ENCODE assay signal across 8 mouse cellular contexts in the genomic region with DNA sequence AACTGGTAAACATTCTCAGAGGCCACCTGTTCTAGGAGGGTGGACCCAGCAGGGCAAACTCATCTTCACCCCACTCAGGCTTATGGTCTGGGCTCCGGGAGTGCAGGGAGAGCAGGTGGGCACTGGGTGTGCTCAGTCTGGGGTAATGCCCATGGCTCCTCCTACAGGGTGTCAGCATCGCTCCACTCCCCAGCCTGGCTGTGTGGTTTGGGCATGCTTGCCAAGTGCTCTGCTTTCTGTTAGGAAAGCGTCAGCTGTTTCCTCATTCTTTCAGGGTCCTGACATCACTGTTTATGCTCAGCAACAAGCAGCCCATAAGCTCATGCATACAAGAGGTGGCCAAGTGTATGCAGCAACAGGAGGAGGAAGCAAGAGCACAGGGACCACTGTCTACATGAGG. TPM values are rescaled to one million over a fixed set of nuclear protein-coding genes. Genes with fewer than 3 reads are reported as not detected.
DNase-seq lines count a peak whose midpoint lies in the region; ATAC-seq lines count a peak whose summit lies in the region.

No protein-coding gene starts in this region.

- H3K36me3 ChIP-seq in intestine, embryonic 14.5 days (ENCODE audit: control insufficient read depth, insufficient read depth, low read length) = no peaks in the 10 kb centered on the region

- WGBS in intestine, embryonic 14.5 days = 28% methylated on average over 3 of the region's 3 CpGs

- 0 out of 2 replicates have a peak overlapping the region, but pooled peaks have one; percentile 12 for H3K4me2 ChIP-seq in intestine, embryonic 14.5 days (ENCODE audit: low read length)

- no peaks in the 10 kb centered on the region for H3K9me3 ChIP-seq in intestine, embryonic 14.5 days (ENCODE audit: control insufficient read depth, low read length)

- no peak overlapping the region for H3K4me3 ChIP-seq in intestine, embryonic 14.5 days (ENCODE audit: low read depth, low read length)

- H3K27me3 ChIP-seq in intestine, embryonic 14.5 days (replicated peaks; ENCODE audit: control insufficient read depth, insufficient read depth, low read length) = no peaks in the 10 kb centered on the region

- DNase-seq in adrenal gland, adult 2 months = peak; percentile 34
- DNase-seq in adrenal gland, postnatal 4 days (ENCODE audit: low spot score in 2 of 2) = no peak
- DNase-seq in retina, postnatal 1 day = peak; percentile 11
- no peak for DNase-seq in retina, embryonic 14.5 days (ENCODE audit: low spot score)
- peak; percentile 61 for DNase-seq in intestine, embryonic 14.5 days (ENCODE audit: low spot score)
- peak; percentile 84 for DNase-seq in lung, postnatal 25 days (ENCODE audit: low spot score)
- no peak for DNase-seq in frontal cortex, postnatal 36 days (ENCODE audit: low spot score in 2 of 2)
- DNase-seq in embryo, embryonic 11 days = no peak

- peak; percentile 62; the same call in 1 of the 2 replicates for ATAC-seq in intestine, embryonic 14.5 days (replicated peaks; ENCODE audit: low FRiP score, low TSS enrichment, low read depth)

- H3K4me1 ChIP-seq in intestine, embryonic 14.5 days (replicated peaks; ENCODE audit: control insufficient read depth, insufficient read depth, low read length) = peaks cover 13% of the 10 kb centered on the region; the same call in 1 of the 2 replicates

- 0 out of 2 replicates have a peak overlapping the region, but pooled peaks have one; percentile 47 for H3K27ac ChIP-seq in intestine, embryonic 14.5 days (ENCODE audit: low read depth)

- H3K9ac ChIP-seq in intestine, embryonic 14.5 days (ENCODE audit: low read length) = no peak overlapping the region

RNA-seq across cellular contexts. Expression of gene Jdp2, which starts 57.7 kb away (rescaled TPM):
- 10 to 100 TPM; 17.6 to 22.1 TPM for total RNA-seq in adrenal gland, adult 2 months (2021)
- 16.3 and 16.9 TPM in 2 replicates for polyA plus RNA-seq in adrenal gland, adult 2 months (2012; rRNA removed)
- 10 to 100 TPM; 22.6 to 23.0 TPM for total RNA-seq in adrenal gland, postnatal 4 days (2021)
- polyA plus RNA-seq in intestine, embryonic 14.5 days (2014; fragmentation: Nextera tagmentation; extraction: Ambion mirVana) = 1.0 and 1.2 TPM in 2 replicates

Comparison
In these comparisons a context has a peak if more than half of its experiments do, and no peak if none do; other contexts are left out.
1. DNase-seq: peak in adrenal gland, adult 2 months (single experiment), retina, postnatal 1 day (single experiment), intestine, embryonic 14.5 days (single experiment) and lung, postnatal 25 days (single experiment); none in adrenal gland, postnatal 4 days (0 of 2), retina, embryonic 14.5 days (single experiment), frontal cortex, postnatal 36 days (0 of 2) and embryo, embryonic 11 days (single experiment).